17 mouse cellular contexts compared by ENCODE assay signal in the genomic region with DNA sequence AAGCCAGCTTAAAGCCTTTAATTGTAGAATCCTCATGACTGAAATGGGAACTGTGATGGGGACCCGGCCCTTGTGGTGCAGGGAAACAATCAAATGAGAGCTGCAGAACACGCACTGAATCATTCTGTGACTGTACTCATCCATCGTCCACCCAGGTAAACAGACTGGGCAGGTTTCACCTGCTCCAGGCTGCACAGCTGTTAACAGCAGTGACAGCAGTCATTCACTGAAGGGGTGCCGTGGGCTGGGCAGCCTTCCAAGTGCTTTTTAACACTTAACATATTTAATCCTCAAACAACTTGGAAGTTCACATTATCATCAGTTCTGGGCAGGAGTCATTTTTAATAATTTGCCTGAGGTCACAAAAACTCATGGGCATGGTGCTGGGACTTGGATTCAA.
"Had no signal": no experiment of that assay in that cellular context is flagged by ENCODE, and none has a peak within 500 bp of the region (broad histone marks: within the 10 kb centered on the region; RNA-seq: fewer than 3 reads in every experiment).

No protein-coding gene starts in this region.

- H3K4me3 ChIP-seq: layer of hippocampus, adult 2 months; left cerebral cortex, adult 2 months; limb, embryonic 12.5 days; limb, embryonic 15.5 days had no signal

- H3K36me3 ChIP-seq: limb, embryonic 12.5 days; limb, embryonic 15.5 days had no signal

- H3K4me1 ChIP-seq: limb, embryonic 12.5 days; limb, embryonic 15.5 days had no signal

- H3K4me2 ChIP-seq: limb, embryonic 12.5 days; limb, embryonic 15.5 days; liver, embryonic 11.5 days; midbrain, embryonic 11.5 days had no signal

- ATAC-seq: intestine, postnatal 0 days; liver, postnatal 0 days had no signal

- H3K9ac ChIP-seq: limb, embryonic 12.5 days; limb, embryonic 15.5 days; liver, embryonic 14.5 days; liver, postnatal 0 days had no signal

- H3K9me3 ChIP-seq: limb, embryonic 12.5 days; limb, embryonic 15.5 days had no signal

- H3K27ac ChIP-seq: kidney, postnatal 0 days; layer of hippocampus, adult 2 months; left cerebral cortex, adult 2 months; limb, embryonic 12.5 days; limb, embryonic 15.5 days; liver, embryonic 14.5 days had no signal

- H3K27me3 ChIP-seq: limb, embryonic 12.5 days; limb, embryonic 15.5 days had no signal

- DNase-seq: kidney, adult 2 months; kidney, postnatal 25 days; layer of hippocampus, adult 9-11 months; left cerebral cortex, postnatal 4 days; liver, postnatal 0 days; midbrain, embryonic 14.5 days; right cerebral cortex, postnatal 4 days; thymus, postnatal 25 days had no signal
